In genomic region chr2:174004666-174005065, GRCm38 (mm10) we compare ENCODE assay signal across 28 mouse cellular contexts.
DNase-seq lines count a peak whose midpoint lies in the region; ATAC-seq and TF ChIP-seq lines count a peak whose summit lies in the region.
"Had no signal": no experiment of that assay in that cellular context is flagged by ENCODE, and none has a peak within 500 bp of the region (broad histone marks: within the 10 kb centered on the region; RNA-seq: fewer than 3 reads in every experiment).

No protein-coding gene starts in this region.

- DNase-seq in gastrocnemius, adult 18-20 months (ENCODE audit: low spot score): peak; percentile 18
- no peak for DNase-seq in gastrocnemius, adult 8-10 months (ENCODE audit: low spot score in 2 of 2)
- DNase-seq in gastrocnemius, adult 2 months: peak; percentile 42
- peak; percentile 68 for DNase-seq in gastrocnemius, postnatal 14 days
- DNase-seq in skeletal muscle tissue, adult 2 months (ENCODE audit: low read depth, low spot score): peak; percentile 32
- no peak for DNase-seq in cerebellum, adult 11 months
- DNase-seq: adrenal gland, postnatal 10 days; adrenal gland, postnatal 36 days; B cell, adult 2 months; cerebellum, adult 2 months; cerebellum, adult 9-11 months; cerebellum, postnatal 25 days; heart, adult 18-20 months; heart, postnatal 36 days; kidney, adult 11 months had no signal

- no peak overlapping the region for H3K27ac ChIP-seq in gastrocnemius, adult 2 months
- no peak overlapping the region for H3K27ac ChIP-seq in neural tube, embryonic 15.5 days (replicated peaks)
- H3K27ac ChIP-seq: embryonic facial prominence, embryonic 13.5 days; forebrain, embryonic 10.5 days; forebrain, embryonic 13.5 days; heart, embryonic 10.5 days; heart, embryonic 13.5 days; hindbrain, embryonic 10.5 days; hindbrain, embryonic 13.5 days; intestine, embryonic 15.5 days had no signal

- no peak overlapping the region for H3K4me3 ChIP-seq in gastrocnemius, adult 2 months
- no peak overlapping the region for H3K4me3 ChIP-seq in neural tube, embryonic 15.5 days (replicated peaks)
- H3K4me3 ChIP-seq: embryonic facial prominence, embryonic 13.5 days; forebrain, embryonic 10.5 days; forebrain, embryonic 13.5 days; heart, embryonic 10.5 days; heart, embryonic 13.5 days; hindbrain, embryonic 10.5 days; hindbrain, embryonic 13.5 days; intestine, embryonic 15.5 days had no signal

- intact Hi-C loops in gastrocnemius, adult 2 months (cut with DNase I): no loop called here
- intact Hi-C loops in gastrocnemius, postnatal 14 days (cut with DNase I; ENCODE audit: low total_unique reads): no loop called here

- no peaks in the 10 kb centered on the region for H3K36me3 ChIP-seq in neural tube, embryonic 15.5 days
- H3K36me3 ChIP-seq: embryonic facial prominence, embryonic 13.5 days; forebrain, embryonic 10.5 days; G1E; heart, embryonic 10.5 days; heart, embryonic 13.5 days; hindbrain, embryonic 10.5 days; hindbrain, embryonic 13.5 days; intestine, embryonic 15.5 days had no signal

- H3K4me2 ChIP-seq in neural tube, embryonic 15.5 days: no peak overlapping the region
- H3K4me2 ChIP-seq: embryonic facial prominence, embryonic 13.5 days; forebrain, embryonic 13.5 days; heart, embryonic 13.5 days; hindbrain, embryonic 13.5 days; intestine, embryonic 15.5 days had no signal

- H3K4me1 ChIP-seq in neural tube, embryonic 15.5 days: peaks cover 15% of the 10 kb centered on the region

- no peak overlapping the region for H3K9ac ChIP-seq in neural tube, embryonic 15.5 days (replicated peaks)
- H3K9ac ChIP-seq: embryonic facial prominence, embryonic 13.5 days; forebrain, embryonic 13.5 days; heart, embryonic 13.5 days; hindbrain, embryonic 13.5 days; intestine, embryonic 15.5 days had no signal

- 0 out of 2 replicates have a peak, but pooled peaks cover 5% of the 10 kb centered on the region for H3K9me3 ChIP-seq in neural tube, embryonic 15.5 days (replicated peaks)
- H3K9me3 ChIP-seq: forebrain, embryonic 13.5 days; intestine, embryonic 15.5 days had no signal

- 89% methylated on average over 8 of the region's 8 CpGs for WGBS in neural tube, embryonic 15.5 days

- TF ChIP-seq CTCF in gastrocnemius, adult 2 months (IDR thresholded peaks at IDR 0.05): no peak

- ATAC-seq in neural tube, embryonic 15.5 days (ENCODE audit: low FRiP score): no peak
- ATAC-seq: forebrain, embryonic 13.5 days; forebrain, embryonic 16.5 days; hindbrain, embryonic 16.5 days; intestine, embryonic 15.5 days; Patski had no signal

- H3K27me3 ChIP-seq in neural tube, embryonic 15.5 days (replicated peaks): no peaks in the 10 kb centered on the region
- H3K27me3 ChIP-seq: embryonic facial prominence, embryonic 13.5 days; forebrain, embryonic 13.5 days; heart, embryonic 13.5 days; hindbrain, embryonic 13.5 days; intestine, embryonic 15.5 days; Patski had no signal

Comparison
In these comparisons a context has a peak if more than half of its experiments do, and no peak if none do; other contexts are left out.
1. DNase-seq: peak in gastrocnemius, adult 18-20 months (single experiment), gastrocnemius, adult 2 months (single experiment), gastrocnemius, postnatal 14 days (single experiment) and skeletal muscle tissue, adult 2 months (single experiment); none in gastrocnemius, adult 8-10 months (0 of 2) and cerebellum, adult 11 months (single experiment).